Mouse (Mus musculus) embryonic facial prominence, embryonic 11.5 days (tissue): ENCODE results near the gene Gm20388. TPM values are rescaled to one million over a fixed set of nuclear protein-coding genes. Genes with fewer than 3 reads are reported as not detected.

Experiments used
- ATAC-seq: fragments of 200-750 bp; cut with Nextera tagmentation; replicated peaks from 2 replicates; pipeline ENCODE4 v1.8.0; 2017; ENCODE audit warnings: low read depth; ENCODE audit not compliant: insufficient number of reproducible peaks, low FRiP score, low TSS enrichment
- DNase-seq: peaks from one replicate; pipeline ENCODE4 v3.0.0-alpha.2; 2015; ENCODE audit warnings: low spot score
- H3K27ac ChIP-seq: fragments of 300-500 bp; sonication (generic); replicated peaks from 2 replicates; pipeline ENCODE4 v1.5.1; 2014; ENCODE audit warnings: mild to moderate bottlenecking, low read depth, low read length, control low read depth
- H3K27me3 ChIP-seq: fragments of 300-500 bp; sonication (generic); 2 replicates; pipeline ENCODE4 v1.6.1; 2014; ENCODE audit warnings: mild to moderate bottlenecking, low read length, moderate library complexity, mixed read lengths; ENCODE audit not compliant: control insufficient read depth, insufficient read depth
- H3K36me3 ChIP-seq: fragments of 300-500 bp; sonication (generic); replicated peaks from 2 replicates; pipeline ENCODE4 v1.6.1; 2014; ENCODE audit warnings: low read depth, mild to moderate bottlenecking, low read length, moderate library complexity, mixed read lengths; ENCODE audit not compliant: control insufficient read depth, insufficient read depth
- H3K4me1 ChIP-seq: fragments of 300-500 bp; sonication (generic); 2 replicates; pipeline ENCODE4 v1.6.1; 2014; ENCODE audit warnings: low read length, mixed read lengths; ENCODE audit not compliant: control insufficient read depth, insufficient read depth
- H3K4me2 ChIP-seq: fragments of 300-500 bp; sonication (generic); 2 replicates; pipeline ENCODE4 v1.6.1; 2014; ENCODE audit warnings: low read depth, mild to moderate bottlenecking, control low read depth, low read length, moderate library complexity
- H3K4me3 ChIP-seq: fragments of 300-500 bp; sonication (generic); 2 replicates; pipeline ENCODE4 v1.5.1; 2014; ENCODE audit warnings: low read depth, low read length, control low read depth
- H3K9ac ChIP-seq: fragments of 300-500 bp; sonication (generic); replicated peaks from 2 replicates; pipeline ENCODE4 v1.6.1; 2014; ENCODE audit warnings: mild to moderate bottlenecking, control low read depth, low read length
- H3K9me3 ChIP-seq: fragments of 300-500 bp; sonication (generic); replicated peaks from 2 replicates; pipeline ENCODE4 v1.6.1; 2016; ENCODE audit warnings: mild to moderate bottlenecking, low read length, inconsistent platforms, mixed read lengths; ENCODE audit not compliant: control insufficient read depth
- WGBS: fragments of 180-500 bp; shearing (Covaris S2); extraction: QIAGEN DNeasy Blood & Tissue Kit; methylation state at CpG from one replicate; pipeline ENCODE4 v1.1.7; 2014; 5-methylcytosine and 5-hydroxymethylcytosine counted together
- polyA plus RNA-seq: library from polyadenylated mRNA; unstranded; fragments of >200 nt; fragmentation: Nextera tagmentation; extraction: Ambion mirVana; gene quantifications from 2 replicates; pipeline ENCODE4 v1.2.1, GENCODE M21; 2014

Gm20388 gene
- polyA plus RNA-seq, 1 experiment from 2014 or later: 3.1 TPM

- no peak overlapping the region for H3K27ac ChIP-seq
- no peak overlapping the region for H3K9ac ChIP-seq
- H3K4me3 ChIP-seq: no peak overlapping the region
- H3K27me3 ChIP-seq: no peaks in the 10 kb centered on the region
- H3K4me2 ChIP-seq: no peak overlapping the region
- 73% methylated on average over 10 of the region's 10 CpGs for WGBS
- H3K4me1 ChIP-seq: no peaks in the 10 kb centered on the region
- H3K36me3 ChIP-seq: no peaks in the 10 kb centered on the region
- no peaks in the 10 kb centered on the region for H3K9me3 ChIP-seq
- no peak for DNase-seq
- ATAC-seq: no peak
Measured at GRCm38 (mm10) chr8:120591587-120592292, 681.1 kb downstream of the Gm20388 start.

- WGBS: 91% methylated on average over 5 of the region's 5 CpGs
- H3K9ac ChIP-seq: no peak overlapping the region
- DNase-seq (no peak), ATAC-seq (no peak)
- H3K4me1 ChIP-seq: no peaks in the 10 kb centered on the region
- no peak overlapping the region for H3K4me3 ChIP-seq
- no peak overlapping the region for H3K4me2 ChIP-seq
- no peaks in the 10 kb centered on the region for H3K9me3 ChIP-seq
- H3K27ac ChIP-seq: no peak overlapping the region
- no peaks in the 10 kb centered on the region for H3K27me3 ChIP-seq
- H3K36me3 ChIP-seq: no peaks in the 10 kb centered on the region
Measured at GRCm38 (mm10) chr8:120594571-120594970, 683.9 kb downstream of the Gm20388 start.

- Histone ChIP-seq H3K4me2 (no peak overlapping the region), H3K9ac (no peak overlapping the region), H3K27ac (no peak overlapping the region), H3K36me3 (no peaks in the 10 kb centered on the region), H3K27me3 (no peaks in the 10 kb centered on the region), H3K4me3 (no peak overlapping the region), H3K4me1 (no peaks in the 10 kb centered on the region), H3K9me3 (no peaks in the 10 kb centered on the region)
- ATAC-seq (no peak), DNase-seq (peak; percentile 82)
- 10% methylated on average over 5 of the region's 5 CpGs for WGBS
Measured at GRCm38 (mm10) chr8:120595963-120596362, 685.3 kb downstream of the Gm20388 start.

- Histone ChIP-seq H3K36me3 (no peaks in the 10 kb centered on the region), H3K4me2 (no peak overlapping the region), H3K9me3 (no peaks in the 10 kb centered on the region), H3K4me3 (no peak overlapping the region), H3K27ac (no peak overlapping the region), H3K9ac (no peak overlapping the region), H3K27me3 (no peaks in the 10 kb centered on the region), H3K4me1 (no peaks in the 10 kb centered on the region)
- no peak for ATAC-seq
- DNase-seq: peak; percentile 24
- 28% methylated on average over 24 of the region's 24 CpGs for WGBS
Measured at GRCm38 (mm10) chr8:120598579-120598978, 687.9 kb downstream of the Gm20388 start.

GRCm38 (mm10) chr8:120599504-120599903 is 688.9 kb downstream of the Gm20388 start:
- Histone ChIP-seq H3K36me3 (no peaks in the 10 kb centered on the region), H3K4me3 (no peak overlapping the region), H3K9me3 (no peaks in the 10 kb centered on the region), H3K27ac (no peak overlapping the region), H3K4me1 (no peaks in the 10 kb centered on the region), H3K27me3 (no peaks in the 10 kb centered on the region), H3K9ac (no peak overlapping the region), H3K4me2 (no peak overlapping the region)
- ATAC-seq: no peak
- WGBS: 49% methylated on average over 7 of the region's 7 CpGs
- peak; percentile 65 for DNase-seq

GRCm38 (mm10) chr8:120602672-120603071 is 692.0 kb downstream of the Gm20388 start:
- no peaks in the 10 kb centered on the region for H3K9me3 ChIP-seq
- no peak overlapping the region for H3K27ac ChIP-seq
- no peak overlapping the region for H3K4me2 ChIP-seq
- 42% methylated on average over 6 of the region's 6 CpGs for WGBS
- H3K4me1 ChIP-seq: no peaks in the 10 kb centered on the region
- H3K4me3 ChIP-seq: no peak overlapping the region
- DNase-seq (peak; percentile 59), ATAC-seq (0 out of 2 replicates have a peak, but pooled peaks have one; percentile 47)
- no peak overlapping the region for H3K9ac ChIP-seq
- H3K36me3 ChIP-seq: no peaks in the 10 kb centered on the region
- H3K27me3 ChIP-seq: no peaks in the 10 kb centered on the region

GRCm38 (mm10) chr8:120607460-120607859 is 696.8 kb downstream of the Gm20388 start:
- WGBS: 81% methylated on average over 9 of the region's 9 CpGs
- H3K4me3 ChIP-seq: no peak overlapping the region
- ATAC-seq (no peak), DNase-seq (no peak)
- no peaks in the 10 kb centered on the region for H3K36me3 ChIP-seq
- H3K9ac ChIP-seq: no peak overlapping the region
- H3K4me2 ChIP-seq: no peak overlapping the region
- H3K9me3 ChIP-seq: no peaks in the 10 kb centered on the region
- no peak overlapping the region for H3K27ac ChIP-seq
- no peaks in the 10 kb centered on the region for H3K4me1 ChIP-seq
- no peaks in the 10 kb centered on the region for H3K27me3 ChIP-seq

- H3K9ac ChIP-seq: no peak overlapping the region
- ATAC-seq (no peak), DNase-seq (peak; percentile 81)
- WGBS: 11% methylated on average over 7 of the region's 7 CpGs
- H3K4me3 ChIP-seq: no peak overlapping the region
- H3K27me3 ChIP-seq: no peaks in the 10 kb centered on the region
- H3K4me1 ChIP-seq: no peaks in the 10 kb centered on the region
- H3K9me3 ChIP-seq: no peaks in the 10 kb centered on the region
- no peaks in the 10 kb centered on the region for H3K36me3 ChIP-seq
- H3K27ac ChIP-seq: no peak overlapping the region
- no peak overlapping the region for H3K4me2 ChIP-seq
Measured at GRCm38 (mm10) chr8:120607885-120608284, 697.2 kb downstream of the Gm20388 start.
